Mouse (Mus musculus) ovary, postnatal 36 days (tissue): Measurements from ENCODE around the gene Kdm4c.
"Not testable (repeated sequence)": the region's sequence is repeated elsewhere in the genome, so short reads cannot be mapped to it uniquely, and the experiment has no call there.

Experiments used
- DNase-seq: peaks from one replicate; pipeline ENCODE4 v3.0.0; 2022; ENCODE audit warnings: low spot score, mixed read lengths

The Kdm4c gene

GRCm38 (mm10) chr4:74242176-74242575 lies at the start of gene Kdm4c:
Kdm4c (plus strand) TSS chr4:74242497.
- no peak for DNase-seq

- DNase-seq = no peak
Observed at GRCm38 (mm10) chr4:74201281-74201811, 41.0 kb upstream of the Kdm4c start.

GRCm38 (mm10) chr4:74221780-74222179 lies 20.5 kb upstream of the Kdm4c start:
- not testable (repeated sequence) for DNase-seq

GRCm38 (mm10) chr4:74222360-74222759 lies 19.9 kb upstream of the Kdm4c start:
- no peak for DNase-seq

- DNase-seq = no peak
Observed at GRCm38 (mm10) chr4:74224210-74224609, 18.1 kb upstream of the Kdm4c start.

GRCm38 (mm10) chr4:74230994-74231393 lies 11.3 kb upstream of the Kdm4c start:
- no peak for DNase-seq

GRCm38 (mm10) chr4:74231405-74231804 lies 10.9 kb upstream of the Kdm4c start:
- peak; percentile 29 for DNase-seq

GRCm38 (mm10) chr4:74233534-74233933 lies 8.8 kb upstream of the Kdm4c start:
- no peak for DNase-seq

GRCm38 (mm10) chr4:74251348-74252244 lies 9.3 kb downstream of the Kdm4c start:
- peak; percentile 97 for DNase-seq

GRCm38 (mm10) chr4:74252245-74253105 lies 10.2 kb downstream of the Kdm4c start:
- DNase-seq = no peak

GRCm38 (mm10) chr4:74257882-74258281 lies 15.6 kb downstream of the Kdm4c start:
- DNase-seq = no peak

- no peak for DNase-seq
Observed at GRCm38 (mm10) chr4:74258538-74258937, 16.2 kb downstream of the Kdm4c start.

- no peak for DNase-seq
Observed at GRCm38 (mm10) chr4:74259331-74259730, 17.0 kb downstream of the Kdm4c start.

- DNase-seq = no peak
Observed at GRCm38 (mm10) chr4:74261879-74262278, 19.6 kb downstream of the Kdm4c start.

GRCm38 (mm10) chr4:74264428-74264955 lies 22.2 kb downstream of the Kdm4c start:
- DNase-seq = no peak

- no peak for DNase-seq
Observed at GRCm38 (mm10) chr4:74271180-74271579, 28.9 kb downstream of the Kdm4c start.

GRCm38 (mm10) chr4:74277486-74277885 lies 35.2 kb downstream of the Kdm4c start:
- DNase-seq = no peak

GRCm38 (mm10) chr4:74280170-74280569 lies 37.9 kb downstream of the Kdm4c start:
- DNase-seq = no peak

GRCm38 (mm10) chr4:74287851-74288250 lies 45.6 kb downstream of the Kdm4c start:
- no peak for DNase-seq

GRCm38 (mm10) chr4:74294726-74295125 lies 52.4 kb downstream of the Kdm4c start:
- DNase-seq = no peak

- no peak for DNase-seq
Observed at GRCm38 (mm10) chr4:74305315-74306105, 63.2 kb downstream of the Kdm4c start.
